Mouse (Mus musculus): ENCODE results near the gene Gfpt1. TPM values are rescaled to one million over a fixed set of nuclear protein-coding genes. Genes with fewer than 3 reads are reported as not detected.

The Gfpt1 gene
- polyA plus RNA-seq, 1 experiment from 2014 or later: 6.5 TPM

DNA sequence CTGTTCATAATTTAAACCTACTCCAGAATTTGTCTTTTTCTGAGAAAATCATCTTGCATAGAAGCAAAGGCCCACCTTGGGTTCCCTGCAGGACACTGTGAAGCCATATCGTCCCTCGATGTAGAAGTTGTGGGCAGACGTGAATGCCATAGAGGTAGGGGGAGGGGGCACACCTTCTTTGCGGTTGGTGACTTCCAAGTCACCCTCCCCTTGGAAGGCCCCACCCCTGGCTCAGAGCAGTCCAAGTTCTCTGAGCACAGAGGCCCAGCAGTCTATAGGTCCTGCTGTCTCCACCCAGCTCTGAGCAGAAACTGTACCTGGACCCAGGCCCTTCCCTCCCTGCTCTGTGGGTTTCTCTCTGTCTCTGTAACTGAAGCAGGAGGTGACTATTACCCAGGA is 59.3 kb downstream of the Gfpt1 start:
- Histone ChIP-seq H3K4me1 (replicated peaks) (peaks cover 8% of the 10 kb centered on the region), H3K36me3 (replicated peaks) (no peaks in the 10 kb centered on the region), H3K4me3 (replicated peaks) (no peak overlapping the region), H3K9ac (no peak overlapping the region), H3K9me3 (replicated peaks) (no peaks in the 10 kb centered on the region), H3K27me3 (no peaks in the 10 kb centered on the region), H3K27ac (replicated peaks) (no peak overlapping the region), H3K4me2 (no peak overlapping the region)
- ATAC-seq (ENCODE audit: insufficient read depth): peak; percentile 18; the same call in 1 of the 2 replicates
- WGBS (ENCODE audit: insufficient replicate concordance): 15% methylated on average over 4 of the region's 4 CpGs

DNA sequence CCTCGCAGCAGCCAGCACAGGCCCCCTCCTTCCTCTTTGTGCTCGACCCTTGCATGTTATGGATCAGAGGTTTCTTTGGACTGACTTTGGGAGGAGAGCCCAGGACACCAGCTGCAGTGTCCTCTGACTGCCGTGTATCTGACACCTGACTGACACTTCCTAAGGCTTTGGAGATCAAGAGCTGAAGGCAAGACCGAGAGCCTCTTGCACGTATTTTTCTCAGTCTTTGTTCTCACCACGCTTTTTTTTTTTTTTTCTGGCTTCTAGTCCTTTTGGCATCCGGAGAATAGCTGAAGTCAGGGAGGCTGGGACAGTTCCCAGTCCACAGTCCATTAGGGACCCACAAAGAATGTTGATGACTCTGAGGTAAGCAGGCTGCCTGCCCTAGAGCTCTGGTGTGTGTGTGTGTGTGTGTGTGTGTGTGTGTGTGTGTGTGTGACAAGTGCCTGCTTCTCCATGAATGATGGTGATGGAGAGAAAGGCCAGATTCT is 59.8 kb downstream of the Gfpt1 start:
- no peak overlapping the region for H3K27ac ChIP-seq (replicated peaks)
- 45% methylated on average over 7 of the region's 7 CpGs for WGBS (ENCODE audit: insufficient replicate concordance)
- no peaks in the 10 kb centered on the region for H3K36me3 ChIP-seq (replicated peaks)
- peaks cover 8% of the 10 kb centered on the region for H3K4me1 ChIP-seq (replicated peaks)
- H3K9me3 ChIP-seq (replicated peaks): no peaks in the 10 kb centered on the region
- 0 out of 2 replicates have a peak, but pooled peaks have one; percentile 18 for ATAC-seq (ENCODE audit: insufficient read depth)
- no peaks in the 10 kb centered on the region for H3K27me3 ChIP-seq
- H3K4me3 ChIP-seq (replicated peaks): no peak overlapping the region
- H3K4me2 ChIP-seq: no peak overlapping the region
- no peak overlapping the region for H3K9ac ChIP-seq

DNA sequence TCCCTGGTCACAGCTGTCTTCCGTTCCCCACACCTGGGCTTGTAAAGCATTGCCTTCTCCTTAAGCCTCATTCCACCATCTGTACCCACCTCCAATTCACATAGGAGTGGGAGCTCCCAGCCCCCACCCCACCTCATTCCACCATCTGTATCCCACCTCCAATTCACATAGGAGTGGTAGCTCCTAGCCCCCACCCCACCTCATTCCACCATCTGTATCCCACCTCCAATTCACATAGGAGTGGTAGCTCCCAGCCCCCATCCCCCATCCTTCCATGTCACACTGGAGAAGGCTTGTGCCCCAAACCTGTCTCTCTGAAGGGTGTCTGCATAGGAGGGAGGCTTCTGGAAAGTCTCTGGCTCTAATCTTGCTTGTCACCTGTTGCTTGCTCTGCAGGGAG is 60.7 kb downstream of the Gfpt1 start:
- Histone ChIP-seq H3K4me2 (no peak overlapping the region), H3K4me1 (replicated peaks) (peaks cover 8% of the 10 kb centered on the region), H3K27ac (replicated peaks) (no peak overlapping the region), H3K36me3 (replicated peaks) (no peaks in the 10 kb centered on the region), H3K4me3 (replicated peaks) (no peak overlapping the region), H3K9me3 (replicated peaks) (no peaks in the 10 kb centered on the region), H3K27me3 (no peaks in the 10 kb centered on the region), H3K9ac (no peak overlapping the region)
- no peak for ATAC-seq (ENCODE audit: insufficient read depth)
- WGBS (ENCODE audit: insufficient replicate concordance): 73% methylated on average over 1 of the region's 1 CpGs

DNA sequence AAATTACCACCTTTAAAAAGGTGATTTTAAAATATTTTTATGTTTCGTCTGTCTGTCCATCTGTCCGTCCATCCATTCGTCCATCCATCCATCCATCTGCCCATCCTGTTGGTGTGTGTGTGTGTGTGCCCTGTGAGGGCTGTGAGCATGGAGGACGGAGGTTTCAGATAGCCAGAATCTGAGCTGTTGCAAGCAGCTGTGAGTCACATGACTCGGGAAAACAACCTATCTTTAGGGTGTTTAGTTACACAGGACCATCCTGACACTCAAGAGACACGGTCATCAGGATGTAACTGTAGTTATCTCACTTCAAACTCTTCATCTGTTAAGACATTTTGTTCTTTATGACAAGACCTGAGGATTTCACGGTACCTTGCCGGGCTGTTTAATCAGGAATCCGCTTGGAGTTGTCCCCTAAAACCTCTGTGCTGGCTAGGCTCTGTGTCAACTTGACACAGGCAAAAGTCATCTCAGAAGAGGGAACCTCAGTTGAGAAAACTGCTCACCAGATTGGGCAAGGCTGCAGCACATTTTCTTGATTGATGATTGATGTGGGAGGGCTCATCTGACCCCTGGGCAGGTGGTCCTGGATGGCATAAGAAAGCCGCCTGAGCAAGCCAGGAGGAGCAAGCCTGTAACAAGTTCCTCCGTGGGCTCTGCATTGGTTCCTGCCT is 61.6 kb downstream of the Gfpt1 start, which contains the start of gene D6Ertd527e:
Gene D6Ertd527e, plus strand, starts transcription at position 624 of the 674 bp plus-strand sequence.
- 59% methylated on average over 11 of the region's 11 CpGs for WGBS (ENCODE audit: insufficient replicate concordance)
- Histone ChIP-seq H3K27ac (replicated peaks) (no peak within 1 kb of the TSS), H3K9ac (no peak within 1 kb of the TSS), H3K4me1 (replicated peaks) (peaks cover 8% of the 10 kb centered on the region), H3K27me3 (0 out of 2 replicates have a peak, but pooled peaks cover 4% of the 10 kb centered on the region), H3K9me3 (replicated peaks) (no peaks in the 10 kb centered on the region), H3K36me3 (replicated peaks) (no peaks in the 10 kb centered on the region), H3K4me2 (no peak within 1 kb of the TSS), H3K4me3 (replicated peaks) (no peak within 1 kb of the TSS)
- ATAC-seq (ENCODE audit: insufficient read depth): no peak

DNA sequence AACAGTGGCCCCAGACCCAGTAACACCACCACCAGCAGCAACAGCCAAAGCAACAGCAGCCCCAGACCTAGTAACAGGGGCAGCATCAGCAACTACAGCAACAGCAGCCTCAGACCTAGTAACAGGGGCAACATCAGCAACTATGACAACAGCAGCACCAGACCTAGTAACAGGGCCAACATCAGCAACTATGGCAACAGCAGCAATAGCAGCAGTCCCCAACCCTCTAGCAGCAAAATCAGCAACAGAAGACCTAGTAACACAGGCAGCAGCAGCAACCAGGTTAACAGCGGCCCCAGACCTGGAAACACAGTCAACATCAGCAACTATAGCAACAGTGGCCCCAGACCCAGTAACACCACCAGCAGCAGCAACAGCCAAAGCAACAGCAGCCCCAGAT is 68.8 kb downstream of the Gfpt1 start:
- no peak overlapping the region for H3K4me3 ChIP-seq (replicated peaks)
- peaks cover 11% of the 10 kb centered on the region for H3K27me3 ChIP-seq
- H3K27ac ChIP-seq (replicated peaks): no peak overlapping the region
- H3K36me3 ChIP-seq (replicated peaks): no peaks in the 10 kb centered on the region
- 64% methylated on average over 1 of the region's 1 CpGs for WGBS (ENCODE audit: insufficient replicate concordance)
- H3K4me1 ChIP-seq (replicated peaks): no peaks in the 10 kb centered on the region
- no peaks in the 10 kb centered on the region for H3K9me3 ChIP-seq (replicated peaks)
- no peak overlapping the region for H3K4me2 ChIP-seq
- no peak overlapping the region for H3K9ac ChIP-seq
- ATAC-seq (ENCODE audit: insufficient read depth): no peak

DNA sequence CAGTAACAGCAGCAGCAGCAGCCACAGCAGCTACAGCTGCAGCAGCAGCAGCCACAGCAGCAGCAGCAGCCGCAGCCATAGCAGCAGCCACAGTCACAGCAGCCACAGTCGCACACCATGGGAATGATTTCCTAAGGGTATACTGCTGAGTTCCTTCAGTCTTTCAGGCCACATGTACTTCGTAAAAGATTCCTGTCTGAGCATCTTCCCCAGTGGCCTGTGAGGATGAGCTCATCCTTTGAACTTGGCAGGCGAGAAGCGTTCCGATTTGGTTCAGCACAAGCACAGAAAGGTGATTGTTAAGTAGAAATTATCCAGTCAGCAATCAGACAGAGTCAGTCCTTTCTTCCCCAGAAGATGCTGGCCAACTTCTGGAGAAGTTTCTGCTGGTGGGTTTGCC is 69.5 kb downstream of the Gfpt1 start:
- no peaks in the 10 kb centered on the region for H3K9me3 ChIP-seq (replicated peaks)
- no peaks in the 10 kb centered on the region for H3K4me1 ChIP-seq (replicated peaks)
- no peaks in the 10 kb centered on the region for H3K36me3 ChIP-seq (replicated peaks)
- H3K27me3 ChIP-seq: peaks cover 13% of the 10 kb centered on the region
- H3K27ac ChIP-seq (replicated peaks): no peak overlapping the region
- H3K9ac ChIP-seq: no peak overlapping the region
- WGBS (ENCODE audit: insufficient replicate concordance): 74% methylated on average over 6 of the region's 6 CpGs
- H3K4me3 ChIP-seq (replicated peaks): no peak overlapping the region
- ATAC-seq (ENCODE audit: insufficient read depth): no peak
- H3K4me2 ChIP-seq: no peak overlapping the region

DNA sequence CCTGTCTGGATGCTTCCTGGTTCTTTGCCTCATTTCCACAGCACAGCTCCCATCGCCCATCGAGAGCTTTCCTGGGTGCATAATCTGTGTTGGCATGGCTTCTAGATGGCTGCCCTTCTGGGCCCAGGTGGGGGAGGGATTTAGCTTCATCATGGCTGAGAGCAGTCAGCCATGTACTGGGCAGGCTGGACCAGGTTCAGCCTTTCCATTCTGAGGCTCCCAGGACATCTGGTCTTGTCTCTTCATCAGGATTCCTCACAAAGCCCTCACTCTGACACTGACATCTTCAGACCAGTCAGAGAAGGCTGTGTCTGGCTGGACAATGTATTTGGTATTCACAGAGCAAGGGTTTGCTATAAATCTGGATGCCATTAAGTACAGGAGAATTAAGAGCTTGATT is 73.3 kb downstream of the Gfpt1 start:
- WGBS (ENCODE audit: insufficient replicate concordance): 72% methylated on average over 2 of the region's 2 CpGs
- no peaks in the 10 kb centered on the region for H3K36me3 ChIP-seq (replicated peaks)
- H3K4me1 ChIP-seq (replicated peaks): peaks cover 7% of the 10 kb centered on the region
- H3K27ac ChIP-seq (replicated peaks): no peak overlapping the region
- H3K27me3 ChIP-seq: peaks cover 3% of the 10 kb centered on the region
- H3K9ac ChIP-seq: no peak overlapping the region
- no peak for ATAC-seq (ENCODE audit: insufficient read depth)
- H3K4me3 ChIP-seq (replicated peaks): no peak overlapping the region
- no peaks in the 10 kb centered on the region for H3K9me3 ChIP-seq (replicated peaks)
- H3K4me2 ChIP-seq: no peak overlapping the region

DNA sequence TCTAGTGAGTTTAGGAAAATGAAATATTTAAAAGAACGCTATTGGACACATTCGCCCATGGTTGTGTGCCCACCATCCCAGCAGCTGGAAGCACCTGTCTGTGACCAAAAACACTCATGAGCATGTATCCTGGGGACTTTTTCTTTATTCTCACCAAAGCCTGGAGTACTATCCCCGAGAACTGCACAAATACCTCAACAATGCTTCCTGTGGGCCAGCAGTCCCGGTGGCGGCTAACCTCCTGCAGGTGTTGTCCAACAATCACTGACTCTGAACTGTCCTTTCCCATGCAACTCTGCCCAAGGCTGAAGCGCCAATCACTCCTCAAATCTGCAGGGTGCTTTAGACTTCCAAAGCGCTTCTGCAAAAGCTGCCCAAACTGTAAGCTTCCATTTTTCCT is 74.0 kb downstream of the Gfpt1 start:
- WGBS (ENCODE audit: insufficient replicate concordance): 72% methylated on average over 7 of the region's 7 CpGs
- Histone ChIP-seq H3K36me3 (replicated peaks) (no peaks in the 10 kb centered on the region), H3K4me1 (replicated peaks) (peaks cover 7% of the 10 kb centered on the region), H3K27me3 (peaks cover 3% of the 10 kb centered on the region; the same call in 1 of the 2 replicates), H3K9ac (no peak overlapping the region), H3K27ac (replicated peaks) (no peak overlapping the region), H3K9me3 (replicated peaks) (no peaks in the 10 kb centered on the region), H3K4me3 (replicated peaks) (no peak overlapping the region), H3K4me2 (no peak overlapping the region)
- ATAC-seq (ENCODE audit: insufficient read depth): no peak

DNA sequence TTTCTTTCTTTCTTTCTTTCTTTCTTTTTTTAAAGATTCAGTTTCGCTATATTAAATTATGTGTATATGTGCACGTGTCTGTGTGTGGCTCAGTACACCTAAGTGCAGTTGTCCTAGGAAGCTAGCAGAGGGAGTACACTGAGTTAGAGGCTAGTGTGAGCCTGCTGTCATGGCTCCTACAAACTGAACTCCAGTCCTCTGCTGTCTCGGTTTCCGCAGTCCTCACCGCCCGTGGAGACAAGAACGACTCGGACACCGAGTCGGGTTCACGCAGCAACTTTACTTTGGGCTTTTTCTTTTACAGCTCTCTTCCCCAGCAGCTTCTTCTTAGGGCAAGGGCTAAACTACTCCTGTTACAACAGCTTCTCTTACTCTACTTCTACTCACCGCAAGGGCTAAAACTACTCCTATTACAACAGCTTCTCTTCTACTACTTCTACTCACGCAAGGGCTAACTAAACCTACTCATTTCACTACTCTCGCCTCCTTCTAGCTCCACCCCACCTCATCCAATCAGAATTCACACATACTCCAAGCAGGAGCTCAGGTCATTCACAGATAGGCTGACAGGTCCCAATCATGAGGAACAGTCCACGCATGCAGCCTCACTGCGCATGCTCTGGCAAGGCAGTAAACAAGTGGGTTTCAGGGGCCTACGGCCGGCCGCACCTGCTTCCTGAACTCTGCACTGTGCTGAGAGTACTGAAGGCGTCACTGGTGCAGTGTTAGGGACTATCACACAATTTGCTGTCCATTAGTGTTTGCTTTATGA is 76.6 kb downstream of the Gfpt1 start:
- Histone ChIP-seq H3K9me3 (replicated peaks) (no peaks in the 10 kb centered on the region), H3K4me3 (replicated peaks) (no peak overlapping the region), H3K9ac (no peak overlapping the region), H3K4me1 (replicated peaks) (peaks cover 7% of the 10 kb centered on the region), H3K36me3 (replicated peaks) (no peaks in the 10 kb centered on the region), H3K27me3 (peaks cover 3% of the 10 kb centered on the region; the same call in 1 of the 2 replicates), H3K27ac (replicated peaks) (0 out of 2 replicates have a peak overlapping the region, but pooled peaks have one; percentile 4), H3K4me2 (peak overlapping the region; percentile 25; the same call in 1 of the 2 replicates)
- peak; percentile 73 for ATAC-seq (ENCODE audit: insufficient read depth)
- WGBS (ENCODE audit: insufficient replicate concordance): 68% methylated on average over 20 of the region's 20 CpGs

DNA sequence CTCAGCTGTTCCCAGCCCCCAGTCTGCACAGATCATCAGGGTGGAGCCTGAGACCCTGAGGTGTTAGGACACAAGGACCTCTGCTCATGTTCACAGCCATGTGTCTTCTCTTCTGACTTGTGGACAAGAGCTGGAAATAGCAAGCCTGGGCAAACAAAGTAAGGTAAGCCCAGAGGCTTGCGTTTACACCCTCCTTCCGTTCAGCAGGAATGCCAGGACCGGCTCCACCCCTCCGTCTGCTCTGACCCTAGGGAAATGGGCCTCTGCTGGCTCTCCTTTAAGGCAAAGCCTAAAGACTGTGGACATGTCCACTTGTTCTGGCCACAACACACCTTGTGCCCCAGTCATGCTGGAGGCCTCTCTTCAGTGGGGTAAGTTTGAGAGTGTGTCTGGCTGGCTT is 77.3 kb downstream of the Gfpt1 start:
- H3K4me2 ChIP-seq: 0 out of 2 replicates have a peak overlapping the region, but pooled peaks have one; percentile 25

DNA sequence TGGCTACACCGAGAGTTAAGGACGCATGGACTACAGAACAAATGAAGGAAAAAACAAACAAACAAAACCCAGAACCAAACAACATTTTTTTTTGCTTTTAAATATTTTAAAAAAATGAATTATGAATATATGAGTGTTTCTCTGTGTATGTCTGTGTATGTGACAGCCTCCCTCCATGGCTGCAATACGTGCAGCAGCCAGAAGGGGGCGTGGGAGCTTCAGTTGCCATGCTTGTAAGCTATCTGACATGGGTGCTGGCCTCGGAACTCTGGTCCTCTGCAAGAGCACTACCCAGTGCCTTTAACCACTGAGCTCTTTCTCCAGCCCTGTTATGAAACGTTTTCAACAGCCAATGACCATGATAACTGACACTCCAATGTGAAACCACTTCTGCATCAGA is 78.0 kb downstream of the Gfpt1 start:
- Histone ChIP-seq H3K9ac (no peak overlapping the region), H3K4me2 (no peak overlapping the region), H3K27ac (replicated peaks) (no peak overlapping the region), H3K9me3 (replicated peaks) (no peaks in the 10 kb centered on the region), H3K27me3 (peaks cover 3% of the 10 kb centered on the region; the same call in 1 of the 2 replicates), H3K4me3 (replicated peaks) (no peak overlapping the region), H3K36me3 (replicated peaks) (no peaks in the 10 kb centered on the region), H3K4me1 (replicated peaks) (peaks cover 7% of the 10 kb centered on the region)
- no peak for ATAC-seq (ENCODE audit: insufficient read depth)
- WGBS (ENCODE audit: insufficient replicate concordance): 67% methylated on average over 6 of the region's 6 CpGs

More for the DNA sequence above, 77.3 kb downstream of the Gfpt1 start:
- H3K36me3 ChIP-seq (replicated peaks): no peaks in the 10 kb centered on the region
- no peak overlapping the region for H3K9ac ChIP-seq
- no peak for ATAC-seq (ENCODE audit: insufficient read depth)
- peaks cover 3% of the 10 kb centered on the region; the same call in 1 of the 2 replicates for H3K27me3 ChIP-seq
- H3K4me3 ChIP-seq (replicated peaks): no peak overlapping the region
- H3K9me3 ChIP-seq (replicated peaks): no peaks in the 10 kb centered on the region
- H3K4me1 ChIP-seq (replicated peaks): peaks cover 7% of the 10 kb centered on the region
- WGBS (ENCODE audit: insufficient replicate concordance): 56% methylated on average over 4 of the region's 4 CpGs
- 0 out of 2 replicates have a peak overlapping the region, but pooled peaks have one; percentile 4 for H3K27ac ChIP-seq (replicated peaks)
